In genomic region chr17:47009016-47009415, GRCm38 (mm10) we compare ENCODE assay signal across 8 mouse cellular contexts. TPM values are rescaled to one million over a fixed set of nuclear protein-coding genes. Genes with fewer than 3 reads are reported as not detected.
A peak's percentile ranks its signal among the peaks of the same experiment; 100 is the strongest.
DNase-seq lines count a peak whose midpoint lies in the region; ATAC-seq and TF ChIP-seq lines count a peak whose summit lies in the region.

No protein-coding gene starts in this region.

- H3K36me3 ChIP-seq in heart, embryonic 16.5 days (ENCODE audit: control insufficient read depth, insufficient read depth): 0 out of 2 replicates have a peak, but pooled peaks cover 5% of the 10 kb centered on the region
- peaks cover 13% of the 10 kb centered on the region for H3K36me3 ChIP-seq in midbrain, embryonic 10.5 days

- peak overlapping the region; percentile 50 for H3K4me3 ChIP-seq in lung, adult 2 months (replicated peaks; ENCODE audit: extremely low read depth, low read depth, low read length)
- peak overlapping the region; percentile 95 for H3K4me3 ChIP-seq in heart, embryonic 16.5 days (ENCODE audit: low read length)
- H3K4me3 ChIP-seq in midbrain, embryonic 10.5 days: peak overlapping the region; percentile 96

- H3K9ac ChIP-seq in heart, embryonic 16.5 days (ENCODE audit: low read length): peak overlapping the region; percentile 96

- DNase-seq in lung, adult 2 months: no peak
- no peak for DNase-seq in lung, postnatal 4 days
- DNase-seq in c-Kit-positive CD71-positive TER-119-negative erythroid progenitor cells, embryonic 14.5 days (ENCODE audit: low read depth): peak; percentile 25
- DNase-seq in midbrain, embryonic 10.5 days (ENCODE audit: low spot score): no peak
- DNase-seq in ovary, postnatal 36 days (ENCODE audit: low spot score): no peak
- no peak for DNase-seq in left cerebral cortex, postnatal 4 days
- no peak for DNase-seq in kidney, postnatal 14 days

- no peaks in the 10 kb centered on the region for H3K27me3 ChIP-seq in heart, embryonic 16.5 days (ENCODE audit: control insufficient read depth, insufficient read depth, low read length)
- no peaks in the 10 kb centered on the region; the same call in 1 of the 2 replicates for H3K27me3 ChIP-seq in midbrain, embryonic 10.5 days (ENCODE audit: low read depth, poor library complexity, severe bottlenecking)

- no peak for TF ChIP-seq CTCF in lung, adult 2 months (IDR thresholded peaks at IDR 0.05; ENCODE audit: insufficient read depth, low read length)

- peak overlapping the region; percentile 98 for H3K27ac ChIP-seq in heart, embryonic 16.5 days (ENCODE audit: low read length)
- H3K27ac ChIP-seq in midbrain, embryonic 10.5 days (replicated peaks): peak overlapping the region; percentile 97

- no peaks in the 10 kb centered on the region for H3K9me3 ChIP-seq in heart, embryonic 16.5 days (replicated peaks; ENCODE audit: control insufficient read depth, low read length)
- H3K9me3 ChIP-seq in midbrain, embryonic 10.5 days (replicated peaks): no peaks in the 10 kb centered on the region

- 3% methylated on average over 6 of the region's 6 CpGs for WGBS in lung, adult 2 months
- WGBS in heart, embryonic 16.5 days: 4% methylated on average over 6 of the region's 6 CpGs
- WGBS in midbrain, embryonic 10.5 days: 36% methylated on average over 6 of the region's 6 CpGs

- no peak for TF ChIP-seq POLR2A in lung, adult 2 months (IDR thresholded peaks at IDR 0.05; ENCODE audit: borderline replicate concordance, extremely low read depth, low read depth, low read length)

- intact Hi-C loops in left cerebral cortex, postnatal 4 days (cut with DNase I): no loop called here

- peak overlapping the region; percentile 86 for H3K4me2 ChIP-seq in heart, embryonic 16.5 days (ENCODE audit: low read depth, low read length)

- peaks cover 20% of the 10 kb centered on the region for H3K4me1 ChIP-seq in lung, adult 2 months (ENCODE audit: control insufficient read depth, insufficient read depth, low read length)
- peaks cover 35% of the 10 kb centered on the region for H3K4me1 ChIP-seq in heart, embryonic 16.5 days (ENCODE audit: control insufficient read depth, insufficient read depth, low read length)
- peaks cover 22% of the 10 kb centered on the region for H3K4me1 ChIP-seq in midbrain, embryonic 10.5 days

- ATAC-seq in heart, embryonic 16.5 days (replicated peaks; ENCODE audit: extremely low read depth, insufficient read depth, low FRiP score): no peak

RNA-seq across cellular contexts. Expression of gene Ubr2, which starts 1.3 kb away (rescaled TPM):
- polyA plus RNA-seq in lung, adult 2 months (2012; rRNA removed): 27.0 and 31.2 TPM in 2 replicates
- 17.1 and 17.9 TPM in 2 replicates for polyA plus RNA-seq in heart, embryonic 16.5 days (2015; fragmentation: Nextera tagmentation; extraction: Ambion mirVana)
- polyA plus RNA-seq in midbrain, embryonic 10.5 days (2016; fragmentation: Nextera tagmentation; extraction: Ambion mirVana): 15.5 and 16.5 TPM in 2 replicates
- total RNA-seq in left cerebral cortex, postnatal 4 days (2021): 10 to 100 TPM; 51.7 to 55.3 TPM
